Mouse (Mus musculus) naive thymus-derived CD4-positive, alpha-beta T cell, adult 5 months (primary cell): ENCODE measurements around the gene Ncoa7. TPM values are rescaled to one million over a fixed set of nuclear protein-coding genes. Genes with fewer than 3 reads are reported as not detected.

Source experiments
- polyA plus RNA-seq: library from polyadenylated mRNA; unstranded; fragments of 100-300 nt; shearing (Covaris generic); gene quantifications from one replicate; pipeline ENCODE4 v1.2.1, GENCODE M21; 2017

Gene Ncoa7
- 11.1 TPM for polyA plus RNA-seq

DNA sequence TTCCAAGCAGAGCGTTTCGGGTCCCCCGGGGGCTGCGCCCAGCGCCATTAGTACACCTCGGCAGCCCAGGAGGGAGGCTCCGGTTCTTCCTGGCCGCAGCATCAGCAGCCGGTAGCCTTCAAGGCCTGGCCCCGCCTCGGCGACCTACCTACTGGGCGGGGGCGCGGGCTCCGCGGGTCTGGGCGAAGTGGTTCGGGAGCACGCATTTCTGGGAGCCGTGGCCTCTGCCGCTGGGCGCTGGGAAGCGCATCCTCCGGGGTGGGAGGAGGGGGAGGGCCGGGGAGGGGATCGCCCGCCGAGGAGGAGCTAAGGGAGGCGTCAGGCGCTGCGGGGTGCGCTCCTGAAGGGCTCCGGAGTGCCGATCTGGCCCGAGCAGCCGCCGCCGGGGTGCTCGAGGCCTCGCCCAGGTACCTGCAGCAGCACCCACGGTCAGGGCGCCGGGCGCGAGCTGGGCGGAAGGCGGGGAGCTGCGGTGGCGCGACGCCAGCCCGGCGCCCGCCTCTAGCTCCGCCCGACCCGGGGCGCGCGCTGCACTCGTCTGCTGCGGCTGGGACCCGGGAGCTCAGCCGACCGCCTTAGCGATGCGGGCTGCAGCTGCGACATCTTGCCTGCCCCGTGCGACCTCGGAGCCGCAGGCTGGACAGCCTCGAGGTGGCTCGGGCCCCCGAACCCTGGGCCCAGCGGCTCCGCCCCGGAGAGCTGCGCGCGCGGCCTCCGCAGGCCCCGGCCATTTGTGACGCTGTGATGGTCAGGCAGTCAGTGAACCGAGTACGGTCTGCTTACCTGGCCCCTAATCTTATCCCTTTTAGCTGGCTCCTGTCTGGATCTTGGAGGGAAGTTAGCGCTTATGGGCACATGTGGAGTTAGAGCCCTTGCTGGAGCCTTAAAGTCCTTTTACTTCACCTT, at the start of gene Ncoa7:
Gene Ncoa7, minus strand, starts transcription at position 646 of the 906 bp plus-strand sequence.

DNA sequence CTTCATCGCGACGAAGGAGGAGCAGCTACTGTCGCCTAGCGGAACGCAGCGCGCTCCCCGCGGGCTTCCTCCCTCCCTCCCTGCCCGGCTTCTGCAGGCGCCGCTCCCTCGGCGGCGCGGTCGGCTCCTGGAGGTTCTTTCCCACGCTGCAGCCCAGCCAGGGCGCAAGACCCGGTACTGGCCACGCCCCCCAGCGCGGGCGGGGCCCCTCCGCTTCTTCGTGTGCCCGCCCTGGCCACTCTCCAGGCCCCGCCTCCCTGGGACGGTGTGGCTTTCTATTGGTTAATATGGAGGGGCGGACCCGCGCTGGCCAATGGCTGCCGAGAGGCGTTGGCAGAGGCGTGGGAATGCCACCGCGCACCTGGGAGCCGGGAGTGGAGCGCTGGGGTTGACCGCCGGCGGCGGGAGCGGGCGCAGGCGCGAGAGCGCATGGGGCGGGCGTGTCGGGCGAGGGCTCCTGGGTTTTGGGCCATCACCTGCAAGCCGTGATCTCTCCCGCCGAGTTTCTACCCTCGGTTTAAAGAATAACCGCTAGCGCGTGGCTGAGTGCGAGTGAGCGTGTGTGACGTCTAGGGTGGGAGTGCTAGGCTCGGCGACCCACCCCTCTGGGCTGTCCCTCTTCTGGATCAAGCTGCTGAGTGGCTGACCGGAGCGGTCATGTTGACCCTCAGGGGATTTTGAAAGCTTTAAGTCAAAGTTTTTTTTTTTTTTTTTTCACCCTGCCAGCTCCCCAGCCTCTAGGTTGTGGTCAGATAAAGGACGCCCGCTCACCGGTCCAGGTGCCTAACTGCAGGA, 39.7 kb upstream of the Ncoa7 start, which contains the start of gene Hey2:
Gene Hey2, minus strand, starts transcription at position 159 of the 795 bp plus-strand sequence.

GRCm38 (mm10) chr10:30629513-30629912, 173.6 kb downstream of the Ncoa7 start, which contains the start of gene Hint3:
Gene Hint3, minus strand, starts transcription at chr10:30629632.

DNA sequence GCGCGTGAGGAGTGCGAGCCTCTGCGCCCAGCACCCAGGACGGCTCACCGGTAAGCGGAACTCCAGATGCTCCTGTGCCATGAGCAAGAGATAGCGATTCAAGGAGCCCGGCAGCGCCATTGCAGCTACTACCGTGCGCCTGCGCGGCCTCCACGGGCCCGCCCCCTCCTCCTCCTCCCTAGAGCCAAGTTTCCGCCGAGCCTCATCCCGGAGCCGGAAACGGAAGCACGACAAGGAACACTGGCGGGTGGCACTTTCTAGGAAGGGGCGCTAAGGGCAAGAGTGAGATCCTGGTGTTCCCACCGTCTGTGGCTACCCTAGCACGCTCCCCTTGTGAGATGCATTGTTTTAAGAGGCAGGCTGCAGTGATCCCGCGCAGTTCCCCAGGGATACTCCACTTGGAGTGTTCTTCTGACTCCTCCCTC, 202.6 kb downstream of the Ncoa7 start, which contains the start of gene Trmt11:
Gene Trmt11, minus strand, starts transcription at position 208 of the 425 bp plus-strand sequence.

Other genes starting within 250 kb of the Ncoa7 start
- gene Trmt11, start 202.6 kb downstream of the Ncoa7 start, polyA plus RNA-seq, result 21.7 TPM
- gene Hint3, start 173.7 kb downstream of the Ncoa7 start, polyA plus RNA-seq, result 31.4 TPM
- not detected for gene Hey2, start 39.5 kb upstream of the Ncoa7 start, polyA plus RNA-seq